Mouse (Mus musculus) thymus, adult 2 months (tissue): ENCODE measurements around the gene Hspa14.

Experiments
- CTCF ChIP-seq: fragments of 200-500 bp; IDR thresholded peaks from 2 replicates; pipeline ENCODE4 v1.5.1; 2012; ENCODE audit warnings: mild to moderate bottlenecking, control low read depth, low read length, moderate library complexity, borderline replicate concordance; ENCODE audit not compliant: control insufficient read depth, poor library complexity, insufficient read depth; ENCODE audit errors: extremely low read depth
- POLR2A ChIP-seq: fragments of 200-500 bp; IDR thresholded peaks from 2 replicates; pipeline ENCODE4 v1.6.1; 2012; ENCODE audit warnings: mild to moderate bottlenecking, low read length, control low read depth, moderate library complexity; ENCODE audit not compliant: control insufficient read depth, poor library complexity, insufficient read depth; ENCODE audit errors: extremely low read depth

DNA sequence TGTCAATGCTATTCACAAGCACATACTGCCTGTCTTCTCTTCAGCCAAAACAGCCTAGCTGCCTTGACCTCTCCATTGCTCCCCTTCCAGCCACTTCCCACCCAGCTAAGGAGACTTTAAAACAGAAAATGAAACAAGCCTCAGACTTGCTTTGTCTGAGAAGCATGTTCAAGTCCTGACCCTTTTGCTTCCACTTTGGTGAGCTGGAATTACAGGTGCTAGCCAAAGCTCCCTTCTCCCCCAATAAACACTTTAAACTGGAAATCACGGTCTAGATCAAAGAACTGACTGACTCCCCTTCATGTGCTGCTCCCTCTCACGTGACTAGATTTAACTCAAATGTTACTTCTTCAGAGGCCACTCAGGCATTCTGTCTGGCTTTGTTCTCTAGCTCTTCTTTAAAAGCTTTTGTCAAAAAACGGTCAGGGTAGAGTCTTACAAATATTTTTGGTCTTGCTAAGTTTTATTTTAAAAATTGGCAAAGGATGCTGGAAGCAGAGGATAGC, 36.8 kb downstream of the Hspa14 start:
- TF ChIP-seq CTCF (no peak), POLR2A (no peak)
